Comparison of ENCODE assay signal across 23 mouse cellular contexts in genomic region chr5:91311767-91312166, GRCm38 (mm10).
A peak's percentile ranks its signal among the peaks of the same experiment; 100 is the strongest.
DNase-seq lines count a peak whose midpoint lies in the region; ATAC-seq and TF ChIP-seq lines count a peak whose summit lies in the region.
"Had no signal": no experiment of that assay in that cellular context is flagged by ENCODE, and none has a peak within 500 bp of the region (broad histone marks: within the 10 kb centered on the region; RNA-seq: fewer than 3 reads in every experiment).

No protein-coding gene starts in this region.

- H3K4me3 ChIP-seq in lung, postnatal 0 days (ENCODE audit: low read depth, low read length) = no peak overlapping the region
- no peak overlapping the region for H3K4me3 ChIP-seq in stomach, postnatal 0 days (ENCODE audit: low read depth, low read length)
- H3K4me3 ChIP-seq: embryonic facial prominence, embryonic 13.5 days; erythroblast, embryonic 14.5 days; forebrain, embryonic 13.5 days; gastrocnemius, adult 2 months; liver, embryonic 13.5 days; lung, embryonic 15.5 days; midbrain, embryonic 12.5 days had no signal

- peak; percentile 62 for ATAC-seq in lung, postnatal 0 days
- peak; percentile 71; the same call in 1 of the 2 replicates for ATAC-seq in stomach, postnatal 0 days (ENCODE audit: low FRiP score, low TSS enrichment)
- ATAC-seq: CD4-positive, CD25-positive, alpha-beta regulatory T cell, adult 4 months; forebrain, embryonic 13.5 days; hindbrain, postnatal 0 days had no signal

- no peak for TF ChIP-seq CTCF in lung, postnatal 0 days (IDR thresholded peaks at IDR 0.05)
- TF ChIP-seq CTCF in stomach, postnatal 0 days (IDR thresholded peaks at IDR 0.05; ENCODE audit: low read depth) = no peak

- H3K9ac ChIP-seq in lung, postnatal 0 days (replicated peaks; ENCODE audit: low read depth) = no peak overlapping the region
- H3K9ac ChIP-seq in stomach, postnatal 0 days (ENCODE audit: low read length) = no peak overlapping the region
- H3K9ac ChIP-seq: embryonic facial prominence, embryonic 13.5 days; forebrain, embryonic 13.5 days; liver, embryonic 13.5 days; lung, embryonic 15.5 days; midbrain, embryonic 12.5 days had no signal

- H3K27ac ChIP-seq in lung, postnatal 0 days (ENCODE audit: low read length) = no peak overlapping the region
- H3K27ac ChIP-seq in stomach, postnatal 0 days (replicated peaks) = no peak overlapping the region
- H3K27ac ChIP-seq: embryonic facial prominence, embryonic 13.5 days; forebrain, embryonic 13.5 days; gastrocnemius, adult 2 months; hindbrain, postnatal 0 days; liver, embryonic 13.5 days; lung, embryonic 15.5 days; midbrain, embryonic 12.5 days had no signal

- H3K4me1 ChIP-seq in lung, postnatal 0 days (ENCODE audit: insufficient read depth, low read depth, low read length) = no peaks in the 10 kb centered on the region
- no peaks in the 10 kb centered on the region for H3K4me1 ChIP-seq in stomach, postnatal 0 days (replicated peaks; ENCODE audit: control insufficient read depth, insufficient read depth)
- H3K4me1 ChIP-seq: embryonic facial prominence, embryonic 13.5 days; forebrain, embryonic 13.5 days; liver, embryonic 13.5 days; lung, embryonic 15.5 days; midbrain, embryonic 12.5 days had no signal

- no peaks in the 10 kb centered on the region for H3K36me3 ChIP-seq in lung, postnatal 0 days (ENCODE audit: insufficient read depth, low read length)
- no peaks in the 10 kb centered on the region for H3K36me3 ChIP-seq in stomach, postnatal 0 days (ENCODE audit: control insufficient read depth, insufficient read depth, low read length)
- H3K36me3 ChIP-seq: embryonic facial prominence, embryonic 13.5 days; liver, embryonic 13.5 days; lung, embryonic 15.5 days; midbrain, embryonic 12.5 days had no signal

- TF ChIP-seq EP300 in lung, postnatal 0 days (IDR thresholded peaks at IDR 0.05) = no peak
- TF ChIP-seq EP300 in stomach, postnatal 0 days (optimal IDR thresholded peaks at IDR 0.05) = no peak

- DNase-seq in embryo, embryonic 10.5 days (ENCODE audit: low spot score) = peak; percentile 10
- no peak for DNase-seq in embryo, embryonic 9.5 days (ENCODE audit: extremely low spot score)
- DNase-seq in lung, postnatal 0 days (ENCODE audit: low spot score) = no peak
- DNase-seq in lung, postnatal 14 days = no peak
- peak; percentile 84 for DNase-seq in NIH3T3 (ENCODE audit: low read depth)
- DNase-seq in stomach, postnatal 0 days (ENCODE audit: low spot score) = no peak
- no peak for DNase-seq in cerebellum, postnatal 4 days (ENCODE audit: low spot score in 2 of 2)
- no peak for DNase-seq in cerebellum, adult 9-11 months
- DNase-seq: cerebellum, adult 18-20 months; cerebellum, postnatal 36 days; gastrocnemius, adult 2 months; kidney, adult 18-20 months; kidney, postnatal 4 days; liver, embryonic 13.5 days; thymus, postnatal 14 days had no signal

- H3K9me3 ChIP-seq in lung, postnatal 0 days (ENCODE audit: low read length) = no peaks in the 10 kb centered on the region
- no peaks in the 10 kb centered on the region for H3K9me3 ChIP-seq in stomach, postnatal 0 days (ENCODE audit: control insufficient read depth, low read length)
- H3K9me3 ChIP-seq: embryonic facial prominence, embryonic 13.5 days; forebrain, embryonic 13.5 days; liver, embryonic 13.5 days; lung, embryonic 15.5 days; midbrain, embryonic 12.5 days had no signal

- H3K27me3 ChIP-seq in lung, postnatal 0 days (replicated peaks; ENCODE audit: insufficient read depth, low read length) = no peaks in the 10 kb centered on the region
- H3K27me3 ChIP-seq in stomach, postnatal 0 days (ENCODE audit: control insufficient read depth, insufficient read depth, low read length) = no peaks in the 10 kb centered on the region
- H3K27me3 ChIP-seq: forebrain, embryonic 13.5 days; liver, embryonic 13.5 days; lung, embryonic 15.5 days; midbrain, embryonic 12.5 days had no signal

- WGBS in lung, postnatal 0 days = 24% methylated on average over 4 of the region's 4 CpGs
- 26% methylated on average over 4 of the region's 4 CpGs for WGBS in stomach, postnatal 0 days

- no peak overlapping the region for H3K4me2 ChIP-seq in lung, postnatal 0 days (replicated peaks; ENCODE audit: low read depth, low read length)
- H3K4me2 ChIP-seq in stomach, postnatal 0 days (replicated peaks; ENCODE audit: low read depth) = no peak overlapping the region
- H3K4me2 ChIP-seq: embryonic facial prominence, embryonic 13.5 days; forebrain, embryonic 13.5 days; heart, embryonic 11.5 days; liver, embryonic 13.5 days; lung, embryonic 15.5 days; midbrain, embryonic 12.5 days had no signal

Comparison
In these comparisons a context has a peak if more than half of its experiments do, and no peak if none do; other contexts are left out.
1. DNase-seq: peak in embryo, embryonic 10.5 days (single experiment) and NIH3T3 (single experiment); none in embryo, embryonic 9.5 days (single experiment), lung, postnatal 0 days (single experiment), lung, postnatal 14 days (single experiment), stomach, postnatal 0 days (single experiment), cerebellum, postnatal 4 days (0 of 2) and cerebellum, adult 9-11 months (single experiment).